Mouse (Mus musculus): Measurements from ENCODE around the gene Troap. TPM values are rescaled to one million over a fixed set of nuclear protein-coding genes. Genes with fewer than 3 reads are reported as not detected.

Gene Troap
- polyA plus RNA-seq (2014; fragmentation: Nextera tagmentation; extraction: Ambion mirVana): 23.3 and 25.9 TPM in 2 replicates

DNA sequence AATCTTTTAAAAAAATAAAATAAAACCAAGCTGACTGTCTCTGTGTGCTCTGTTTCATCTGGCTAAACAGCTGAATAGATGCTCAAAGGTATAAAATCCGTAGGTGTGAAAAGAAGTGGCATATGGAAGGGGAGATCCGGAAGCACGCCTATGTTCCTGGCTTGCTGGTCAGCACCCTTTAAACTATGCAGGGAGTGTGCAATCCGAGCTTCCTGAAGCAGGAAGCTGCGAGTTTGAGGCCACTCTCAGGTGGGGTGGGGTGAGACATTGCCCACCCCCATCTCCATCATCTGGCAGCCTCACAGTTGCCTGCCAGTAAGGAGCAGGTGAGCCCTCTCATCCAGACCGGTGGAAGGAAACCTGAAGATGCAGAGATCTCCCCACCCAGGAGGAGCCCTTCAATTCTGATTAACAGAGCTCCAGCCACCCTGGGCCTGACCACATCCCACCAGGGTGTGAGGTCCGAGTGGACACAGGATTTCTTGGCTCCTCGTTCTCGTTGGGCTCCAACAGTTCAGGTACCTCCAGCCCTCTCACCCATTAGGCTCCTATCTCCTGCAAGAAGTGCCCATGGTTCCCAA, at the start of gene Troap:
Gene Troap (plus strand): TSS at position 557 of the 581 bp plus-strand sequence.
- 22% methylated on average over 9 of the region's 9 CpGs for WGBS
- Histone ChIP-seq H3K36me3 (ENCODE audit: control insufficient read depth, insufficient read depth, low read length) (no peaks in the 10 kb centered on the region), H3K27ac (ENCODE audit: low read depth, low read length) (peak within 1 kb of the TSS; percentile 97), H3K9me3 (ENCODE audit: control insufficient read depth, low read length) (no peaks in the 10 kb centered on the region), H3K4me2 (ENCODE audit: low read depth) (peak within 1 kb of the TSS; percentile 79), H3K4me3 (ENCODE audit: low read depth, low read length) (peak within 1 kb of the TSS; percentile 64), H3K27me3 (ENCODE audit: control insufficient read depth, insufficient read depth, low read length) (no peaks in the 10 kb centered on the region), H3K4me1 (ENCODE audit: control insufficient read depth, insufficient read depth, low read length) (peaks cover 11% of the 10 kb centered on the region), H3K9ac (ENCODE audit: low read length) (peak within 1 kb of the TSS; percentile 68)
- ATAC-seq (ENCODE audit: insufficient read depth, low FRiP score, low TSS enrichment) (peak; percentile 51), DNase-seq (ENCODE audit: low spot score) (no peak)

GRCm38 (mm10) chr15:99024668-99025314, 49.6 kb upstream of the Troap start:
- peak; percentile 82 for DNase-seq (ENCODE audit: low spot score)
- WGBS: 23% methylated on average over 7 of the region's 8 CpGs
- Histone ChIP-seq H3K36me3 (ENCODE audit: control insufficient read depth, insufficient read depth, low read length) (no peaks in the 10 kb centered on the region), H3K27ac (ENCODE audit: low read depth, low read length) (no peak overlapping the region), H3K27me3 (ENCODE audit: control insufficient read depth, insufficient read depth, low read length) (no peaks in the 10 kb centered on the region), H3K9ac (ENCODE audit: low read length) (no peak overlapping the region), H3K4me3 (ENCODE audit: low read depth, low read length) (no peak overlapping the region), H3K9me3 (ENCODE audit: control insufficient read depth, low read length) (no peaks in the 10 kb centered on the region; the same call in 1 of the 2 replicates), H3K4me2 (ENCODE audit: low read depth) (no peak overlapping the region), H3K4me1 (ENCODE audit: control insufficient read depth, insufficient read depth, low read length) (peaks cover 8% of the 10 kb centered on the region)
- no peak for ATAC-seq (ENCODE audit: insufficient read depth, low FRiP score, low TSS enrichment)

GRCm38 (mm10) chr15:99025414-99025813, 49.0 kb upstream of the Troap start:
- H3K27ac ChIP-seq (ENCODE audit: low read depth, low read length): no peak overlapping the region
- H3K36me3 ChIP-seq (ENCODE audit: control insufficient read depth, insufficient read depth, low read length): no peaks in the 10 kb centered on the region
- WGBS: 78% methylated on average over 13 of the region's 13 CpGs
- no peak for ATAC-seq (ENCODE audit: insufficient read depth, low FRiP score, low TSS enrichment)
- no peak for DNase-seq (ENCODE audit: low spot score)
- no peak overlapping the region for H3K9ac ChIP-seq (ENCODE audit: low read length)
- no peaks in the 10 kb centered on the region for H3K27me3 ChIP-seq (ENCODE audit: control insufficient read depth, insufficient read depth, low read length)
- peaks cover 8% of the 10 kb centered on the region for H3K4me1 ChIP-seq (ENCODE audit: control insufficient read depth, insufficient read depth, low read length)
- no peaks in the 10 kb centered on the region; the same call in 1 of the 2 replicates for H3K9me3 ChIP-seq (ENCODE audit: control insufficient read depth, low read length)
- H3K4me3 ChIP-seq (ENCODE audit: low read depth, low read length): no peak overlapping the region
- H3K4me2 ChIP-seq (ENCODE audit: low read depth): no peak overlapping the region

DNA sequence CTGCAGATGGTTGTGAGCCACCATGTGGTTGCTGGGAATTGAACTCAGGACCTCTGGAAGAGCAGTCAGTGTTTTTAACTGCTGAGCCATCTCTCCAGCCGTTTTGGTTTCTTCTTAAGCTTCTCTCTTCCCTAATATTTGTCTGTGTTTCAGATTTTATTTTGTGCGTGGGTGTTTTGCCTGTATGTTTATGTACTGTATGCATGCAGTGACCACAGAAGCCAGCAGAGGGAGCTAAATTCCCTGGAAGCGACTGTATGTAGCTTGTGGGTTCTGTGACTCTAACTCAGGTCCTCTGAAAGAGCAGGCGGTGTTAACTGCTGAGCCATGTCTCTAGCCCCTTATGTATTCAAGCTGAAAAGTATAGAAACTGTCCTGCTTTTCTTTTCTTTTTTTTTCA, 48.1 kb upstream of the Troap start:
- Histone ChIP-seq H3K27me3 (ENCODE audit: control insufficient read depth, insufficient read depth, low read length) (no peaks in the 10 kb centered on the region), H3K9ac (ENCODE audit: low read length) (no peak overlapping the region), H3K4me3 (ENCODE audit: low read depth, low read length) (no peak overlapping the region), H3K27ac (ENCODE audit: low read depth, low read length) (no peak overlapping the region), H3K9me3 (ENCODE audit: control insufficient read depth, low read length) (no peaks in the 10 kb centered on the region; the same call in 1 of the 2 replicates), H3K36me3 (ENCODE audit: control insufficient read depth, insufficient read depth, low read length) (no peaks in the 10 kb centered on the region), H3K4me1 (ENCODE audit: control insufficient read depth, insufficient read depth, low read length) (peaks cover 8% of the 10 kb centered on the region), H3K4me2 (ENCODE audit: low read depth) (no peak overlapping the region)
- WGBS: 62% methylated on average over 4 of the region's 4 CpGs
- DNase-seq (ENCODE audit: low spot score) (peak; percentile 43), ATAC-seq (ENCODE audit: insufficient read depth, low FRiP score, low TSS enrichment) (no peak)

GRCm38 (mm10) chr15:99027116-99027515, 47.3 kb upstream of the Troap start:
- Histone ChIP-seq H3K9ac (ENCODE audit: low read length) (no peak overlapping the region), H3K27ac (ENCODE audit: low read depth, low read length) (no peak overlapping the region), H3K27me3 (ENCODE audit: control insufficient read depth, insufficient read depth, low read length) (no peaks in the 10 kb centered on the region), H3K4me1 (ENCODE audit: control insufficient read depth, insufficient read depth, low read length) (peaks cover 12% of the 10 kb centered on the region), H3K4me3 (ENCODE audit: low read depth, low read length) (no peak overlapping the region), H3K4me2 (ENCODE audit: low read depth) (no peak overlapping the region), H3K9me3 (ENCODE audit: control insufficient read depth, low read length) (no peaks in the 10 kb centered on the region), H3K36me3 (ENCODE audit: control insufficient read depth, insufficient read depth, low read length) (no peaks in the 10 kb centered on the region)
- no peak for ATAC-seq (ENCODE audit: insufficient read depth, low FRiP score, low TSS enrichment)
- no peak for DNase-seq (ENCODE audit: low spot score)
- 72% methylated on average over 5 of the region's 5 CpGs for WGBS

- no peak overlapping the region for H3K27ac ChIP-seq (ENCODE audit: low read depth, low read length)
- H3K9me3 ChIP-seq (ENCODE audit: control insufficient read depth, low read length): no peaks in the 10 kb centered on the region
- no peaks in the 10 kb centered on the region for H3K27me3 ChIP-seq (ENCODE audit: control insufficient read depth, insufficient read depth, low read length)
- WGBS: 5% methylated on average over 10 of the region's 10 CpGs
- peak overlapping the region; percentile 72 for H3K4me2 ChIP-seq (ENCODE audit: low read depth)
- H3K36me3 ChIP-seq (ENCODE audit: control insufficient read depth, insufficient read depth, low read length): no peaks in the 10 kb centered on the region
- H3K4me1 ChIP-seq (ENCODE audit: control insufficient read depth, insufficient read depth, low read length): peaks cover 16% of the 10 kb centered on the region
- ATAC-seq (ENCODE audit: insufficient read depth, low FRiP score, low TSS enrichment) (no peak), DNase-seq (ENCODE audit: low spot score) (peak; percentile 41)
- peak overlapping the region; percentile 56 for H3K9ac ChIP-seq (ENCODE audit: low read length)
- peak overlapping the region; percentile 57 for H3K4me3 ChIP-seq (ENCODE audit: low read depth, low read length)
Measured at GRCm38 (mm10) chr15:99028874-99029458, 45.4 kb upstream of the Troap start.

DNA sequence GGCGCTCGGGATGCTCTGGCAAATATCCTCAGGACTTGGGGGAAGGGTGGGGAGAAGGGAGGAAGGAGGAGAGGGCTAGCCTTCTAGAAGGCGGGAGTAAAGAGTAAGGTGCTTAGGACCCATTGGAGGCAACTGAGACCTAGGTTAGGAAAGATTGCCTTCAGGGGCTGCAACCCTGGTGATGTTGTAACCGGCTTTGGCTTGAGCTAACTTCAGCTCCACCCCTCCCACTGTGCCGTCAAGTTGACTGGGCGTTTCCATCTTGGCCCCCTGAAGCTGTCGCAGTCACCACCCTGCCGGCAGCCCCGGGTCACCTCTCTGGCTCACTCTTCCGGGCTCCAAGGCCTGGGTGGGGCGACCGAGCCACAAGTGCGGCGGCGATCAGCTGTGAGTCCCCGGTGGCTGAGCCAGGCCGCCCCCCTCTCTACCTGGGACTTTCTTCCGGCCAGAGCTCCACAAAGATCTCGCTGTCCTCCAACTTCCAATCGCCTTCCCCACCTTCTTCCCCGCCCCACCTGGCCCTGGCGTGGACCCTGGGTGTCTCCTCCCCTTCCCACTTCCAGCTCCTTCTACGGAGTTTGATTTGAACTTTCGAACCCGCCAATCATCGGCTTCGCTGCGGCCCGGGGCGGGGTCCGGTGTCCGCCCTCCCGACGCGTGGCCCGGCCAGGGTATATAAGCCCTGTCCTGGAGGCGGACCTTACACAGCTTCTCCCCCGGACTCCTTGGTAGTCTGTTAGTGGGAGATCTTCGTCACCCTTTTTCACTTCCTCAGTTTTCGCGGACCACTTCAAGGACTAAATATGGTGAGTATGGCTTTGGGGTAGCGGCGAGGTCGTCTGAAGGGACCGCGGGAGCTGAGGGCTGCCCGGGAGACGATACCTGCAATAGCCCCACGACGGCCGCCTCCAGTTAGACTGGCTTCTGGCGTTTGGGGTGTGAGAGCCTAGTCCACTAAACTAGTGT, 44.5 kb upstream of the Troap start, which contains the start of gene Tuba1c:
Gene Tuba1c (plus strand): TSS at position 273 of the 966 bp plus-strand sequence.
- Histone ChIP-seq H3K4me1 (ENCODE audit: control insufficient read depth, insufficient read depth, low read length) (peaks cover 16% of the 10 kb centered on the region), H3K4me2 (ENCODE audit: low read depth) (peak within 1 kb of the TSS; percentile 72), H3K9ac (ENCODE audit: low read length) (peak within 1 kb of the TSS; percentile 56), H3K9me3 (ENCODE audit: control insufficient read depth, low read length) (no peaks in the 10 kb centered on the region), H3K36me3 (ENCODE audit: control insufficient read depth, insufficient read depth, low read length) (no peaks in the 10 kb centered on the region), H3K27ac (ENCODE audit: low read depth, low read length) (no peak within 1 kb of the TSS), H3K27me3 (ENCODE audit: control insufficient read depth, insufficient read depth, low read length) (no peaks in the 10 kb centered on the region), H3K4me3 (ENCODE audit: low read depth, low read length) (peak within 1 kb of the TSS; percentile 57)
- WGBS: under 1% methylated on average over 52 of the region's 52 CpGs
- ATAC-seq (ENCODE audit: insufficient read depth, low FRiP score, low TSS enrichment) (peak; percentile 75), DNase-seq (ENCODE audit: low spot score) (peak; percentile 85)
